ENCODE assay signal across 23 mouse cellular contexts in the genomic region with DNA sequence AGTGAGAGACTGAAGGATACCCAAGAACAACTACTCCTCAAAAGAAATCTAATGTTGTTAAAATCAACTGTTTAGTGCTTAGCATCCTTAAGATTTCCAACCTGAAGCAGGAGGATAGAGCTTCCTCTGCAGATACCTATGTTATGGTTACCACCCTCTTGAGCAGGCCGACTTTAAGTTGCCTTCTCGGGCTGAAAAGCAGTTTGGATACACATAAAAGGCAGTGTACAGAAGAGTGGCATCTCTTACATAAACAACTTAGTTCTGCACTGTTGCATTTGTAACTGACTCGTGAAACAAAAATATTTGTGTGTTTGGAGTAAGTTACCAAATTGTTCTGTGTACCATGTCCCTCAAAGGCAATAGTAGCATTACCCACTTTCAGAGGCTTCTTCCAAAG.
DNase-seq lines count a peak whose midpoint lies in the region; ATAC-seq and TF ChIP-seq lines count a peak whose summit lies in the region.
"Had no signal": no experiment of that assay in that cellular context is flagged by ENCODE, and none has a peak within 500 bp of the region (broad histone marks: within the 10 kb centered on the region; RNA-seq: fewer than 3 reads in every experiment).

No protein-coding gene starts in this region.

- CTCF ChIA-PET in Patski (lab: Charles Lee) = no interaction called here

- no peak overlapping the region for H3K4me3 ChIP-seq in kidney, embryonic 15.5 days (replicated peaks)
- no peak overlapping the region for H3K4me3 ChIP-seq in left cerebral cortex, adult 2 months
- H3K4me3 ChIP-seq: embryonic facial prominence, embryonic 12.5 days; forebrain, embryonic 12.5 days; heart, embryonic 13.5 days; hindbrain, embryonic 13.5 days had no signal

- peaks cover 11% of the 10 kb centered on the region; the same call in 1 of the 2 replicates for H3K4me1 ChIP-seq in kidney, embryonic 15.5 days
- H3K4me1 ChIP-seq: embryonic facial prominence, embryonic 12.5 days; forebrain, embryonic 12.5 days; hindbrain, embryonic 13.5 days had no signal

- peaks cover 8% of the 10 kb centered on the region; the same call in 1 of the 2 replicates for H3K36me3 ChIP-seq in kidney, embryonic 15.5 days
- H3K36me3 ChIP-seq: embryonic facial prominence, embryonic 12.5 days; forebrain, embryonic 12.5 days; G1E had no signal

- H3K9ac ChIP-seq in kidney, embryonic 15.5 days = no peak overlapping the region
- H3K9ac ChIP-seq: embryonic facial prominence, embryonic 12.5 days; forebrain, embryonic 12.5 days; hindbrain, embryonic 13.5 days had no signal

- ATAC-seq in kidney, embryonic 15.5 days (replicated peaks; ENCODE audit: low FRiP score) = peak; percentile 77; the same call in 1 of the 2 replicates
- ATAC-seq in Patski = peak; percentile 62
- ATAC-seq: CD4-positive, CD25-positive, alpha-beta regulatory T cell, adult 4 months; forebrain, embryonic 16.5 days; hindbrain, postnatal 0 days had no signal

- no peaks in the 10 kb centered on the region for H3K27me3 ChIP-seq in kidney, embryonic 15.5 days
- no peaks in the 10 kb centered on the region for H3K27me3 ChIP-seq in Patski
- H3K27me3 ChIP-seq: embryonic facial prominence, embryonic 12.5 days; forebrain, embryonic 12.5 days; heart, embryonic 13.5 days; hindbrain, embryonic 13.5 days had no signal

- in situ Hi-C loops in Patski (cut with MboI; ENCODE audit: low pct_unique_long_range_greater_than_20kb) = no loop called here

- no peak overlapping the region for H3K4me2 ChIP-seq in kidney, embryonic 15.5 days
- H3K4me2 ChIP-seq: embryonic facial prominence, embryonic 12.5 days; forebrain, embryonic 12.5 days; heart, embryonic 13.5 days; hindbrain, embryonic 13.5 days had no signal

- WGBS in kidney, embryonic 15.5 days = 27% methylated on average over 3 of the region's 3 CpGs

- no peak for DNase-seq in kidney, postnatal 4 days
- DNase-seq in left cerebral cortex, adult 2 months (ENCODE audit: extremely low spot score in 1 of 2, low spot score in 2 of 2) = no peak
- DNase-seq in left cerebral cortex, adult 8-10 months (ENCODE audit: low spot score in 2 of 2) = no peak
- peak; percentile 35 for DNase-seq in 3T3-L1 (ENCODE audit: low read depth, low spot score)
- no peak for DNase-seq in Patski (ENCODE audit: low read depth, low spot score)
- no peak for DNase-seq in frontal cortex, postnatal 25 days (ENCODE audit: low spot score in 2 of 2)
- DNase-seq: adrenal gland, postnatal 10 days; B cell, adult 2 months; cerebellum, adult 11 months; cerebellum, adult 8-10 months; cerebellum, postnatal 14 days; gastrocnemius, postnatal 36 days; heart, adult 11 months; heart, postnatal 10 days had no signal

- POLR2A ChIA-PET in Patski (lab: Charles Lee) = no interaction called here

- H3K27ac ChIP-seq in kidney, embryonic 15.5 days = no peak overlapping the region
- H3K27ac ChIP-seq in left cerebral cortex, adult 2 months = peak overlapping the region; percentile 44
- H3K27ac ChIP-seq: embryonic facial prominence, embryonic 12.5 days; forebrain, embryonic 12.5 days; hindbrain, embryonic 13.5 days; hindbrain, postnatal 0 days had no signal

- no peak for TF ChIP-seq CTCF in left cerebral cortex, adult 2 months (IDR thresholded peaks at IDR 0.05)
- TF ChIP-seq CTCF in Patski (IDR thresholded peaks at IDR 0.05) = no peak

- H3K9me3 ChIP-seq in kidney, embryonic 15.5 days (replicated peaks) = no peaks in the 10 kb centered on the region; the same call in 1 of the 2 replicates
- H3K9me3 ChIP-seq: G1E had no signal

- intact Hi-C loops in left cerebral cortex, adult 2 months (cut with DNase I) = no loop called here
